Mouse (Mus musculus) cerebellum, adult 18-20 months (tissue): Measurements from ENCODE around the gene Slc7a8.

Source experiments
- DNase-seq, 2 experiments: peaks; one replicate each; pipeline ENCODE4 v3.0.0; 2021

Slc7a8 gene

GRCm38 (mm10) chr14:54780084-54780483 lies 1.7 kb downstream of the Slc7a8 start:
- DNase-seq, result no peak

GRCm38 (mm10) chr14:54777893-54778292 lies 3.9 kb downstream of the Slc7a8 start:
- no peak for DNase-seq

GRCm38 (mm10) chr14:54776768-54777167 lies 5.0 kb downstream of the Slc7a8 start:
- no peak for DNase-seq

- peak; percentile 59 to 70 for DNase-seq
Measured at GRCm38 (mm10) chr14:54775534-54776041, 6.2 kb downstream of the Slc7a8 start.

- DNase-seq, result peak; percentile 66 to 71
Measured at GRCm38 (mm10) chr14:54772333-54772856, 9.4 kb downstream of the Slc7a8 start.

- DNase-seq, result peak; percentile 2 to 19
Measured at GRCm38 (mm10) chr14:54770373-54770772, 11.4 kb downstream of the Slc7a8 start.

GRCm38 (mm10) chr14:54769068-54769425 lies 12.7 kb downstream of the Slc7a8 start:
- DNase-seq, result peak in 1 of 2 experiments; percentile 57

GRCm38 (mm10) chr14:54768314-54769067 lies 13.3 kb downstream of the Slc7a8 start:
- DNase-seq, result peak in 1 of 2 experiments; percentile 36

GRCm38 (mm10) chr14:54766937-54767336 lies 14.8 kb downstream of the Slc7a8 start:
- peak in 1 of 2 experiments; percentile 50 for DNase-seq

GRCm38 (mm10) chr14:54756382-54756781 lies 25.4 kb downstream of the Slc7a8 start:
- no peak for DNase-seq

GRCm38 (mm10) chr14:54754602-54755018 lies 27.1 kb downstream of the Slc7a8 start:
- DNase-seq, result peak in 1 of 2 experiments; percentile 56

- no peak for DNase-seq
Measured at GRCm38 (mm10) chr14:54753986-54754601, 27.7 kb downstream of the Slc7a8 start.

GRCm38 (mm10) chr14:54752938-54753337 lies 28.8 kb downstream of the Slc7a8 start:
- no peak for DNase-seq

GRCm38 (mm10) chr14:54751768-54752167 lies 30.0 kb downstream of the Slc7a8 start:
- no peak for DNase-seq

- no peak for DNase-seq
Measured at GRCm38 (mm10) chr14:54749238-54749637, 32.5 kb downstream of the Slc7a8 start.

- DNase-seq, result peak; percentile 94
Measured at GRCm38 (mm10) chr14:54747942-54748917, 33.5 kb downstream of the Slc7a8 start.

- DNase-seq, result no peak
Measured at GRCm38 (mm10) chr14:54746038-54746437, 35.7 kb downstream of the Slc7a8 start.

- DNase-seq, result no peak
Measured at GRCm38 (mm10) chr14:54744473-54744872, 37.3 kb downstream of the Slc7a8 start.

- DNase-seq, result no peak
Measured at GRCm38 (mm10) chr14:54742375-54742774, 39.4 kb downstream of the Slc7a8 start.

- no peak for DNase-seq
Measured at GRCm38 (mm10) chr14:54741721-54742120, 40.0 kb downstream of the Slc7a8 start.

GRCm38 (mm10) chr14:54737634-54738033 lies 44.1 kb downstream of the Slc7a8 start:
- peak; percentile 68 to 72 for DNase-seq
